Mouse (Mus musculus): ENCODE results near the gene Podxl2.

The Podxl2 gene

GRCm38 (mm10) chr6:88889410-88890042 lies 14.7 kb upstream of the Podxl2 start:
- in situ Hi-C loops (cut with MseI, MboI) = no loop called here

- in situ Hi-C loops (cut with MseI, MboI) = no loop called here
Measured at GRCm38 (mm10) chr6:88886417-88886967, 11.6 kb upstream of the Podxl2 start.

GRCm38 (mm10) chr6:88885644-88886416 lies 11.0 kb upstream of the Podxl2 start:
- in situ Hi-C loops (cut with MseI, MboI) = no loop called here

GRCm38 (mm10) chr6:88884690-88885089 lies 9.8 kb upstream of the Podxl2 start:
- in situ Hi-C loops (cut with MseI, MboI) = no loop called here

GRCm38 (mm10) chr6:88884195-88884594 lies 9.4 kb upstream of the Podxl2 start:
- in situ Hi-C loops (cut with MseI, MboI) = no loop called here

- in situ Hi-C loops (cut with MseI, MboI) = no loop called here
Measured at GRCm38 (mm10) chr6:88881334-88881733, 6.5 kb upstream of the Podxl2 start.

GRCm38 (mm10) chr6:88879471-88879870 lies 4.6 kb upstream of the Podxl2 start:
- in situ Hi-C loops (cut with MseI, MboI) = no loop called here

- in situ Hi-C loops (cut with MseI, MboI) = no loop called here
Measured at GRCm38 (mm10) chr6:88873965-88874867, 628 bp downstream of the Podxl2 start.

- in situ Hi-C loops (cut with MseI, MboI) = no loop called here
Measured at GRCm38 (mm10) chr6:88872811-88873210, 2.0 kb downstream of the Podxl2 start.

- in situ Hi-C loops (cut with MseI, MboI) = no loop called here
Measured at GRCm38 (mm10) chr6:88871546-88871945, 3.3 kb downstream of the Podxl2 start.

- in situ Hi-C loops (cut with MseI, MboI) = no loop called here
Measured at GRCm38 (mm10) chr6:88870594-88870993, 4.2 kb downstream of the Podxl2 start.

- in situ Hi-C loops (cut with MseI, MboI) = no loop called here
Measured at GRCm38 (mm10) chr6:88869459-88869858, 5.4 kb downstream of the Podxl2 start.

GRCm38 (mm10) chr6:88865704-88866103 lies 9.1 kb downstream of the Podxl2 start:
- in situ Hi-C loops (cut with MseI, MboI) = no loop called here

GRCm38 (mm10) chr6:88860914-88861313 lies 13.9 kb downstream of the Podxl2 start:
- in situ Hi-C loops (cut with MseI, MboI) = no loop called here

GRCm38 (mm10) chr6:88858341-88858740 lies 16.5 kb downstream of the Podxl2 start:
- in situ Hi-C loops (cut with MseI, MboI) = loop anchor here (5.0 to 10.0 kb wide), 2 partner anchors 301 to 304 kb away; no protein-coding TSS in a partner anchor

GRCm38 (mm10) chr6:88857830-88858229 lies 17.0 kb downstream of the Podxl2 start:
- in situ Hi-C loops (cut with MseI, MboI) = loop anchor here (5.0 to 10.0 kb wide), 2 partner anchors 301 to 303 kb away; no protein-coding TSS in a partner anchor

GRCm38 (mm10) chr6:88857249-88857648 lies 17.6 kb downstream of the Podxl2 start:
- in situ Hi-C loops (cut with MseI, MboI) = loop anchor here (5.0 to 10.0 kb wide), 2 partner anchors 300 to 302 kb away; no protein-coding TSS in a partner anchor

- in situ Hi-C loops (cut with MseI, MboI) = loop anchor here (5.0 to 10.0 kb wide), 2 partner anchors 298 to 301 kb away; no protein-coding TSS in a partner anchor
Measured at GRCm38 (mm10) chr6:88855636-88856035, 19.2 kb downstream of the Podxl2 start.

GRCm38 (mm10) chr6:88854509-88854908 lies 20.3 kb downstream of the Podxl2 start:
- in situ Hi-C loops (cut with MseI, MboI) = loop anchor here in 1 of 2 experiments (10.0 kb wide), 1 partner anchor 300 kb away; no protein-coding TSS in a partner anchor

- in situ Hi-C loops (cut with MseI, MboI) = loop anchor here in 1 of 2 experiments (10.0 kb wide), 1 partner anchor 295 kb away; no protein-coding TSS in a partner anchor
Measured at GRCm38 (mm10) chr6:88850034-88850433, 24.8 kb downstream of the Podxl2 start.

GRCm38 (mm10) chr6:88849270-88849669 lies 25.6 kb downstream of the Podxl2 start:
- in situ Hi-C loops (cut with MseI, MboI) = no loop called here
